Mouse (Mus musculus) MEL (cell line): ENCODE results near the gene Phf21a.

Source experiments
- CTCF ChIP-seq, 3 experiments: IDR thresholded peaks in 2 of 3; conservative IDR thresholded peaks in 1 of 3; 2 replicates each; pipeline ENCODE4 v1.5.1; 2011 to 2012; ENCODE audit warnings: low read length in 3 of 3, low read depth in 2 of 3, mild to moderate bottlenecking in 2 of 3, improper control_type of control experiment in 1 of 3, inconsistent platforms in 1 of 3, mixed read lengths in 1 of 3, moderate library complexity in 1 of 3; ENCODE audit not compliant: control insufficient read depth in 1 of 3, insufficient read depth in 1 of 3, poor library complexity in 1 of 3, severe bottlenecking in 1 of 3
- POLR2A ChIP-seq, 2 experiments: IDR thresholded peaks; 2 replicates each; pipeline ENCODE4 v1.6.1; 2011 to 2012; ENCODE audit warnings: low read length in 2 of 2, mild to moderate bottlenecking in 2 of 2, control low read depth in 1 of 2, improper control_type of control experiment in 1 of 2, low read depth in 1 of 2, moderate library complexity in 1 of 2; ENCODE audit not compliant: control insufficient read depth in 1 of 2, insufficient read depth in 1 of 2, poor library complexity in 1 of 2
- POLR2AphosphoS5 ChIP-seq: IDR thresholded peaks from 2 replicates; pipeline ENCODE4 v1.6.1; 2012; ENCODE audit warnings: low read depth, borderline replicate concordance, mild to moderate bottlenecking, inconsistent platforms, low read length, moderate library complexity, mixed read lengths

GRCm38 (mm10) chr2:92182981-92183501 is 90.1 kb downstream of the Phf21a start:
- TF ChIP-seq CTCF (IDR thresholded peaks at IDR 0.05 in 2 of 3, conservative IDR thresholded peaks at IDR 0.05 in 1 of 3; ENCODE audit: control insufficient read depth in 1 of 3, insufficient read depth in 1 of 3, low read depth in 2 of 3, low read length in 3 of 3, poor library complexity in 1 of 3, severe bottlenecking in 1 of 3) (no peak), POLR2A (IDR thresholded peaks at IDR 0.05; ENCODE audit: control insufficient read depth in 1 of 2, insufficient read depth in 1 of 2, low read depth in 1 of 2, low read length in 2 of 2, poor library complexity in 1 of 2) (peak; percentile 69 to 77), POLR2AphosphoS5 (no peak)
